Mouse (Mus musculus): ENCODE data around the gene Ndel1.
A peak's percentile ranks its signal among the peaks of the same experiment; 100 is the strongest.

DNA sequence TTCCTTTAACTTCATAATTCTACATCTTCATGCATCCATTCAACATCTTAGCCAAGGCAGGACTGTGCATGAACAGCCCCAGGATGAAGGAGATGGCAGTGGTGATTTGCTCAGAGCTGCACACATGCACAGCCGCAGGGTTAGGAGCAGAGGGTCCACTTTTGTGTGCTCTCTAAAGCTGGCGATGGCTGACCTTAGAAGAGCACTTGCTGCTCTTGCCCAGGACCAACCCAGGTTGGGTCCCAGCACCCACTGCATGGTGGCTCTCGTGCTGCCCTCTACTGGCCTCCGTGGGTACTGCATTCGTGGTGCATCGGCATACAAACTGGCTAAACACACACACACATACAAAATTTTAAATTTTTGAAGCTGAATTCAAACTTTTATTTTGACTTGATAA, 63.9 kb downstream of the Ndel1 start:
- TF ChIP-seq POLR2A (IDR thresholded peaks at IDR 0.05; ENCODE audit: borderline replicate concordance, control insufficient read depth, low read depth, low read length) = no peak
- TF ChIP-seq CTCF (IDR thresholded peaks at IDR 0.05; ENCODE audit: control insufficient read depth, insufficient read depth, low read length) = peak; percentile 97

All from bone marrow, adult 2 months (tissue).